Mouse (Mus musculus): Measurements from ENCODE around the gene Tyrobp. TPM values are rescaled to one million over a fixed set of nuclear protein-coding genes. Genes with fewer than 3 reads are reported as not detected.

Gene Tyrobp
- total and polyA plus RNA-seq, 2 experiments from 2014 or later: 37.3 to 56.1 TPM

GRCm38 (mm10) chr7:30444971-30445751 lies 31.6 kb downstream of the Tyrobp start, which contains the start of gene Aplp1:
Aplp1 (minus strand) TSS chr7:30445535.
- Histone ChIP-seq H3K36me3 (ENCODE audit: insufficient read depth, low read length) (peaks cover 25% of the 10 kb centered on the region; the same call in 1 of the 2 replicates), H3K9ac (replicated peaks; ENCODE audit: low read length) (peak within 1 kb of the TSS; percentile 95), H3K27me3 (ENCODE audit: insufficient read depth, low read length) (no peaks in the 10 kb centered on the region), H3K27ac (peak within 1 kb of the TSS; percentile 97), H3K4me2 (ENCODE audit: low read depth, low read length) (peak within 1 kb of the TSS; percentile 78), H3K9me3 (ENCODE audit: low read length) (no peaks in the 10 kb centered on the region), H3K4me1 (ENCODE audit: insufficient read depth, low read length) (no peaks in the 10 kb centered on the region), H3K4me3 (ENCODE audit: low read length) (peak within 1 kb of the TSS; percentile 78)
- TF ChIP-seq CTCF (IDR thresholded peaks at IDR 0.05; ENCODE audit: low read depth): no peak
- under 1% methylated on average over 68 of the region's 72 CpGs for WGBS
- DNase-seq (ENCODE audit: low spot score) (peak; percentile 87), ATAC-seq (peak; percentile 74)

GRCm38 (mm10) chr7:30450241-30450640 lies 36.7 kb downstream of the Tyrobp start:
- no peak for ATAC-seq
- DNase-seq (ENCODE audit: low spot score): peak; percentile 25
- TF ChIP-seq CTCF (IDR thresholded peaks at IDR 0.05; ENCODE audit: low read depth): no peak

GRCm38 (mm10) chr7:30453327-30453726 lies 39.8 kb downstream of the Tyrobp start:
- Histone ChIP-seq H3K9ac (replicated peaks; ENCODE audit: low read length) (no peak overlapping the region), H3K36me3 (ENCODE audit: insufficient read depth, low read length) (no peaks in the 10 kb centered on the region), H3K9me3 (ENCODE audit: low read length) (no peaks in the 10 kb centered on the region), H3K4me1 (ENCODE audit: insufficient read depth, low read length) (peaks cover 15% of the 10 kb centered on the region), H3K27ac (no peak overlapping the region), H3K27me3 (ENCODE audit: insufficient read depth, low read length) (peaks cover 38% of the 10 kb centered on the region), H3K4me2 (ENCODE audit: low read depth, low read length) (peak overlapping the region; percentile 49), H3K4me3 (ENCODE audit: low read length) (peak overlapping the region; percentile 18)
- 25% methylated on average over 25 of the region's 25 CpGs for WGBS
- ATAC-seq (no peak), DNase-seq (ENCODE audit: low spot score) (no peak)
- no peak for TF ChIP-seq CTCF (IDR thresholded peaks at IDR 0.05; ENCODE audit: low read depth)

More at GRCm38 (mm10) chr7:30450241-30450640, 36.7 kb downstream of the Tyrobp start:
- H3K36me3 ChIP-seq (ENCODE audit: insufficient read depth, low read length): no peaks in the 10 kb centered on the region
- no peak overlapping the region for H3K4me2 ChIP-seq (ENCODE audit: low read depth, low read length)
- 68% methylated on average over 7 of the region's 7 CpGs for WGBS
- no peak overlapping the region for H3K9ac ChIP-seq (replicated peaks; ENCODE audit: low read length)
- no peaks in the 10 kb centered on the region for H3K9me3 ChIP-seq (ENCODE audit: low read length)
- H3K27me3 ChIP-seq (ENCODE audit: insufficient read depth, low read length): peaks cover 24% of the 10 kb centered on the region
- no peak overlapping the region for H3K27ac ChIP-seq
- H3K4me3 ChIP-seq (ENCODE audit: low read length): no peak overlapping the region
- H3K4me1 ChIP-seq (ENCODE audit: insufficient read depth, low read length): 0 out of 2 replicates have a peak, but pooled peaks cover 3% of the 10 kb centered on the region

- Histone ChIP-seq H3K4me2 (ENCODE audit: low read depth, low read length) (peak overlapping the region; percentile 49), H3K27ac (no peak overlapping the region), H3K9me3 (ENCODE audit: low read length) (no peaks in the 10 kb centered on the region), H3K4me3 (ENCODE audit: low read length) (peak overlapping the region; percentile 18), H3K9ac (replicated peaks; ENCODE audit: low read length) (no peak overlapping the region), H3K4me1 (ENCODE audit: insufficient read depth, low read length) (peaks cover 17% of the 10 kb centered on the region), H3K36me3 (ENCODE audit: insufficient read depth, low read length) (no peaks in the 10 kb centered on the region), H3K27me3 (ENCODE audit: insufficient read depth, low read length) (peaks cover 42% of the 10 kb centered on the region)
- WGBS: 4% methylated on average over 25 of the region's 25 CpGs
- no peak for DNase-seq (ENCODE audit: low spot score)
- no peak for ATAC-seq
- TF ChIP-seq CTCF (IDR thresholded peaks at IDR 0.05; ENCODE audit: low read depth): no peak
Observed at GRCm38 (mm10) chr7:30453766-30454165, 40.2 kb downstream of the Tyrobp start.

GRCm38 (mm10) chr7:30454259-30454658 lies 40.7 kb downstream of the Tyrobp start:
- 17% methylated on average over 6 of the region's 6 CpGs for WGBS
- peak overlapping the region; percentile 49 for H3K4me2 ChIP-seq (ENCODE audit: low read depth, low read length)
- peaks cover 42% of the 10 kb centered on the region for H3K27me3 ChIP-seq (ENCODE audit: insufficient read depth, low read length)
- H3K4me3 ChIP-seq (ENCODE audit: low read length): peak overlapping the region; percentile 18; the same call in 1 of the 2 replicates
- no peak for ATAC-seq
- no peak for DNase-seq (ENCODE audit: low spot score)
- no peak overlapping the region for H3K27ac ChIP-seq
- H3K9ac ChIP-seq (replicated peaks; ENCODE audit: low read length): no peak overlapping the region
- peaks cover 17% of the 10 kb centered on the region for H3K4me1 ChIP-seq (ENCODE audit: insufficient read depth, low read length)
- no peaks in the 10 kb centered on the region for H3K9me3 ChIP-seq (ENCODE audit: low read length)
- no peaks in the 10 kb centered on the region for H3K36me3 ChIP-seq (ENCODE audit: insufficient read depth, low read length)
- no peak for TF ChIP-seq CTCF (IDR thresholded peaks at IDR 0.05; ENCODE audit: low read depth)

GRCm38 (mm10) chr7:30456487-30456886 lies 42.9 kb downstream of the Tyrobp start:
- no peak for ATAC-seq
- no peak for TF ChIP-seq CTCF (IDR thresholded peaks at IDR 0.05; ENCODE audit: low read depth)
- Histone ChIP-seq H3K9me3 (ENCODE audit: low read length) (no peaks in the 10 kb centered on the region), H3K4me2 (ENCODE audit: low read depth, low read length) (peak overlapping the region; percentile 61), H3K9ac (replicated peaks; ENCODE audit: low read length) (no peak overlapping the region; the same call in 1 of the 2 replicates), H3K27me3 (ENCODE audit: insufficient read depth, low read length) (peaks cover 42% of the 10 kb centered on the region), H3K36me3 (ENCODE audit: insufficient read depth, low read length) (no peaks in the 10 kb centered on the region), H3K4me3 (ENCODE audit: low read length) (peak overlapping the region; percentile 31), H3K4me1 (ENCODE audit: insufficient read depth, low read length) (peaks cover 17% of the 10 kb centered on the region), H3K27ac (no peak overlapping the region)
- no peak for DNase-seq (ENCODE audit: low spot score)
- WGBS: 2% methylated on average over 9 of the region's 9 CpGs
